Mouse (Mus musculus): ENCODE results near the gene Cldn12. TPM values are rescaled to one million over a fixed set of nuclear protein-coding genes. Genes with fewer than 3 reads are reported as not detected.

Cldn12 gene
- polyA plus RNA-seq (2012; rRNA removed) = 20.2 and 22.9 TPM in 2 replicates
- polyA plus RNA-seq (2014; fragmentation: Nextera tagmentation; extraction: Ambion mirVana) = 13.6 and 15.8 TPM in 2 replicates

DNA sequence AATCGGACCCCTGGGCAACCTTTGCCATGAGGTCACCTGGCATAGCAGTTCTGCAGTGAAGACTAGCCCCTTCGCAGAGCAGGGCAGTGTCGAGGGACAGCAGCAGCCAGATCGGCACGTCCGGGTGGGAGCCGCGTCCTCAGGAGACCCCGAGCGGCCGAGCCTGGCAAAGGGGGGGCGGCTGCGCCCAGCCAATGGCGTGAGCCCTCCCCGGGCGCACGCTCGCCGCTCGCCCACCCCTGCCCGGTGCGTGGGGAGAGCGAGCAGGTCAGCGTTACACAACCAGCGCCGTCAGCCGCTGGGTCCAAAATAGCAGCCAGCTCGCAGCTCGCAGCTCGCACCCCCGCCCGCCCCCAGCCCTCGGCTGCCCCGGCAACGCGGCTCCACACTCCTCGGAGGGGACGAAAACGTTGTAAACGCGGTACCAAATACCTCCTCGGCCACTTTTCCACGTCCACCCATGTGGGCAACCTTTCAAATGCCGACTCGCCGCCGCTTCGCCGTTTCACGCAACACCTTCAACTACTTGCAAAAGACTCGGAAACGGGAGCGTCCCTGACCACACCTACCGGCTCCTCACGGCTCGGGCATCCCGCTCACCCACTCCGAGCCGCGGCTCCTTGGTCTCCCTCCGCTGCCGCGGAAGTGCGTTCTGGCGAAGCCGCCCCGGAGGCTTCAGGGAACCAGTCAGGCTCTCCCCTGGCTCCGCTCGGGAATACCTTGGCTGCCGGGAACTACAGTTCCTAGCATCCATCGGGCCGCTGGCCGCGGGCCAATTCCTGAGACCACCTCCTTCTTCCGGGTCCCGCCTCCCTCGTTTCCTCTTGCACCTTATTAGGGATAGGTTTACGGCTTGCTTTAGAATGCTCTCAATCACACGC is at the start of gene Cldn12:
Gene Cldn12 (minus strand): TSS at position 763 of the 881 bp plus-strand sequence.
- H3K4me2 ChIP-seq (replicated peaks; ENCODE audit: low read depth, low read length, severe bottlenecking) = peak within 1 kb of the TSS; percentile 83
- ATAC-seq (ENCODE audit: low FRiP score, low read depth) (peak; percentile 95), DNase-seq (ENCODE audit: low spot score) (peak; percentile 99)
- no peaks in the 10 kb centered on the region for H3K27me3 ChIP-seq (ENCODE audit: control insufficient read depth, insufficient read depth, low read length)
- TF ChIP-seq POLR2A (IDR thresholded peaks at IDR 0.05; ENCODE audit: borderline replicate concordance, extremely low read depth, insufficient read depth, insufficient read length) = peak; percentile 96; the same call in 1 of the 2 replicates
- H3K27ac ChIP-seq (replicated peaks; ENCODE audit: low read depth, low read length) = peak within 1 kb of the TSS; percentile 88
- H3K9me3 ChIP-seq (ENCODE audit: control insufficient read depth, low read length) = no peaks in the 10 kb centered on the region
- H3K9ac ChIP-seq (ENCODE audit: low read depth, low read length, severe bottlenecking) = peak within 1 kb of the TSS; percentile 79
- peak within 1 kb of the TSS; percentile 77 for H3K4me3 ChIP-seq (replicated peaks; ENCODE audit: low read length)
- H3K36me3 ChIP-seq (ENCODE audit: control insufficient read depth, insufficient read depth, low read length) = peaks cover 7% of the 10 kb centered on the region
- H3K4me1 ChIP-seq (ENCODE audit: control insufficient read depth, insufficient read depth, low read length) = peaks cover 6% of the 10 kb centered on the region
- under 1% methylated on average over 60 of the region's 79 CpGs for WGBS

DNA sequence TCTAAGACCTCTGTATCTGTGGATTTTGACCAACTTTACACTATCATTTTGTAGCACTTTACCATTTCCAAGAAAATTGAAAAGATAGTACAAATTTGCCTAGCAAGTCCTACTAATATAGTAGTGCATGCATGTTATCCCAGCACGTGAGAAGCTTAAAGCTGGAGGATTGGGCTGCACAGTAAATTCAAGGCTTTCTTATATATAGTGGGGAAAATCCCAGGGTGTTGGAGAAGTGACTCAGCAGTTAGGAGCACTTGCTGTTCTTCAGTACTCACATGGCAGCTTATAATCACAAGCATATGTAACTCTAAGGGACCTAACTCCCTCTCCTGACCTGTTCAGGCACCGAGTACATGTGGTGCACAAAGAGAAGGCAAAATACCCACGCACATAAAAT is 47.7 kb upstream of the Cldn12 start:
- Histone ChIP-seq H3K4me3 (replicated peaks; ENCODE audit: low read length) (no peak overlapping the region), H3K4me1 (ENCODE audit: control insufficient read depth, insufficient read depth, low read length) (peaks cover 9% of the 10 kb centered on the region), H3K36me3 (ENCODE audit: control insufficient read depth, insufficient read depth, low read length) (no peaks in the 10 kb centered on the region), H3K9ac (ENCODE audit: low read depth, low read length, severe bottlenecking) (no peak overlapping the region), H3K27ac (replicated peaks; ENCODE audit: low read depth, low read length) (no peak overlapping the region), H3K4me2 (replicated peaks; ENCODE audit: low read depth, low read length, severe bottlenecking) (no peak overlapping the region), H3K9me3 (ENCODE audit: control insufficient read depth, low read length) (no peaks in the 10 kb centered on the region), H3K27me3 (ENCODE audit: control insufficient read depth, insufficient read depth, low read length) (no peaks in the 10 kb centered on the region)
- TF ChIP-seq POLR2A (IDR thresholded peaks at IDR 0.05; ENCODE audit: borderline replicate concordance, extremely low read depth, insufficient read depth, insufficient read length) = no peak
- ATAC-seq (ENCODE audit: low FRiP score, low read depth) (no peak), DNase-seq (ENCODE audit: low spot score) (no peak)
- WGBS = 58% methylated on average over 3 of the region's 3 CpGs

DNA sequence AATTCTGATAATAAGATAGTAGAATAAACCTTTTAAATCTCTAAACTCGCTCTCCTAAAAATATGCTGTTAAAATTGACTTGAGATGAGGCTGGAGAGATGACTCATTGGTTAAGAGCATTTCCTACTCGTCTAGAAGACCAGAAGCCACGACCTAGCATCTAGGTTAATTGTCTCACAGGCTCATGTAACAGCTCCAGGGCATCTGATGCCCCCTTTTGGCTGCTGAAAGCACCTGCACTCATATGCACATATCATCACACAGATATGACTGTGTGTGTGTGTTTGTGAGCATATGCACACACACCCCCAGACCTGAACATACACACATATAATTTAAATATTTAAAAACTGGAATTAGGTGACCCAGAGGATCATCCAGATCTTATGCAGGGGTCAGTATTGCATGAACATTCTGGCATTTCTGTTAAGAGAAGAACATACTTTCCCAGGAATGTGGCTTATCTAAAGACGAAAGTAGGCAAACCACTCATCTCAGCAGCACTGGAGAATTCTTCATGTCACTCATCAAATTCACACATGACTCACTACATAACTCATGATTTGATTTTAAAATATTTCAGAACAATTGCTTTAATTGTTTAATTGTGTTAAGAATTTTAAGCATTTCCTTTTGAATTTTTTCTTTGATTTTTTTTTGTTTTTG is 46.4 kb upstream of the Cldn12 start:
- peaks cover 9% of the 10 kb centered on the region for H3K4me1 ChIP-seq (ENCODE audit: control insufficient read depth, insufficient read depth, low read length)
- ATAC-seq (ENCODE audit: low FRiP score, low read depth) (no peak), DNase-seq (ENCODE audit: low spot score) (no peak)
- H3K4me3 ChIP-seq (replicated peaks; ENCODE audit: low read length) = no peak overlapping the region
- no peaks in the 10 kb centered on the region for H3K36me3 ChIP-seq (ENCODE audit: control insufficient read depth, insufficient read depth, low read length)
- no peak for TF ChIP-seq POLR2A (IDR thresholded peaks at IDR 0.05; ENCODE audit: borderline replicate concordance, extremely low read depth, insufficient read depth, insufficient read length)
- no peak overlapping the region for H3K9ac ChIP-seq (ENCODE audit: low read depth, low read length, severe bottlenecking)
- no peak overlapping the region for H3K27ac ChIP-seq (replicated peaks; ENCODE audit: low read depth, low read length)
- no peaks in the 10 kb centered on the region for H3K27me3 ChIP-seq (ENCODE audit: control insufficient read depth, insufficient read depth, low read length)
- H3K9me3 ChIP-seq (ENCODE audit: control insufficient read depth, low read length) = no peaks in the 10 kb centered on the region
- WGBS = 65% methylated on average over 4 of the region's 4 CpGs
- no peak overlapping the region for H3K4me2 ChIP-seq (replicated peaks; ENCODE audit: low read depth, low read length, severe bottlenecking)

DNA sequence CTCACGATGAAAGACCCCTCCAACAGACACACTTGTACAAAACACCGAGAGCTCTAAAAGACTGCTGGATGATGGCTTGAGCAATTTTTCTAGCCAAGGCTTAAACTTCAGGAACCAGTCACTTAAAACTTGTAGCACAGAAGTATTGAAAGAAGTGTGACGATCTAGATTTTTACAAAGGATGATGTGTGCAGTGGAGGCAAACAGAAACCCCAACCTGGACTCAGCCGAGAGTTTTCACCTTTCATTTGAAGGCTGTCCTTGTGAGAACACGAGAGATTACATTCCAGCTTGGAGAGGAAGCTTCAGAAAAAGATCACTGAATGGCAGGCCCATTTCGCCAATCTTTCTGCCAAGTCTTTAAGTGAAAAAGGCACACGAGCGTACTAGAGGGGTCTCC is 45.0 kb upstream of the Cldn12 start:
- no peak for TF ChIP-seq POLR2A (IDR thresholded peaks at IDR 0.05; ENCODE audit: borderline replicate concordance, extremely low read depth, insufficient read depth, insufficient read length)
- Histone ChIP-seq H3K27ac (replicated peaks; ENCODE audit: low read depth, low read length) (peak overlapping the region; percentile 77), H3K27me3 (ENCODE audit: control insufficient read depth, insufficient read depth, low read length) (no peaks in the 10 kb centered on the region), H3K4me1 (ENCODE audit: control insufficient read depth, insufficient read depth, low read length) (peaks cover 9% of the 10 kb centered on the region), H3K4me3 (replicated peaks; ENCODE audit: low read length) (peak overlapping the region; percentile 70), H3K36me3 (ENCODE audit: control insufficient read depth, insufficient read depth, low read length) (peaks cover 3% of the 10 kb centered on the region; the same call in 1 of the 2 replicates), H3K9me3 (ENCODE audit: control insufficient read depth, low read length) (no peaks in the 10 kb centered on the region), H3K9ac (ENCODE audit: low read depth, low read length, severe bottlenecking) (peak overlapping the region; percentile 88), H3K4me2 (replicated peaks; ENCODE audit: low read depth, low read length, severe bottlenecking) (peak overlapping the region; percentile 59)
- DNase-seq (ENCODE audit: low spot score) (no peak), ATAC-seq (ENCODE audit: low FRiP score, low read depth) (0 out of 2 replicates have a peak, but pooled peaks have one; percentile 16)
- WGBS = 41% methylated on average over 8 of the region's 8 CpGs

DNA sequence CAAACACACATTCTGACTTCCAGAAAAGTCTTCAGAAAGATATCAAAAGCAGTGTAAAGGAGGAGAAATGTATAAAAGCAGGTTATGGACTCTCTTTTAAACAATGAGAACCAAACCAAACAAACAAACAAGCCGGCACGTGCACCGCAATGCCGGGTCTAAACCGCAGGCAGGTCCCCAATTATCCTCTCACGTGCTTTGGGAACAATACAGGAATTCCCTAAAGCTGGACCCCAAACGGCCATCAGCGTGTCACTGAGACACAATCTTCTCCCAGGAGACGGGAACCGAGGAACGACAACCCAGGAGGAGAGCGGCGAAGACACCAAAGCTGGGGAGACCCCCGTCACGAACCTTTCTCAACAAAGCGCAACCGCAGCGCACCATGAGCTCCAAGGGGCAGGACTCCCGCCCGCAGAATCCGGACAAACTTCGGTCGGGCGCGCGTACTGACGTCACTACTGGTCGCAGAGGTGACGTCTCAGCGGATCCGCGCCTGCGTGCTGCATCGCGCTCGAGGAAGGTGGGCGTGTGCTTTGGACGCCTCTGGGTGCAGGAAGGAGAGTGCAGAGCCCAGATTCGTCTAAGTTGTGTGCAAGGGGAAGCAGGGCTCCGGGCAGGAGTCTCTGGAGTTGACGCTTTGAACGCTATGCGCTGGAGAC is 44.5 kb upstream of the Cldn12 start, which contains the start of gene Gtpbp10:
Gene Gtpbp10 (minus strand): TSS at position 460 of the 662 bp plus-strand sequence.
- Histone ChIP-seq H3K4me1 (ENCODE audit: control insufficient read depth, insufficient read depth, low read length) (peaks cover 9% of the 10 kb centered on the region), H3K9ac (ENCODE audit: low read depth, low read length, severe bottlenecking) (peak within 1 kb of the TSS; percentile 88), H3K4me2 (replicated peaks; ENCODE audit: low read depth, low read length, severe bottlenecking) (peak within 1 kb of the TSS; percentile 59), H3K27me3 (ENCODE audit: control insufficient read depth, insufficient read depth, low read length) (no peaks in the 10 kb centered on the region), H3K36me3 (ENCODE audit: control insufficient read depth, insufficient read depth, low read length) (peaks cover 9% of the 10 kb centered on the region; the same call in 1 of the 2 replicates), H3K4me3 (replicated peaks; ENCODE audit: low read length) (peak within 1 kb of the TSS; percentile 70), H3K9me3 (ENCODE audit: control insufficient read depth, low read length) (no peaks in the 10 kb centered on the region), H3K27ac (replicated peaks; ENCODE audit: low read depth, low read length) (peak within 1 kb of the TSS; percentile 77)
- WGBS = under 1% methylated on average over 43 of the region's 43 CpGs
- peak; percentile 84; the same call in 1 of the 2 replicates for TF ChIP-seq POLR2A (IDR thresholded peaks at IDR 0.05; ENCODE audit: borderline replicate concordance, extremely low read depth, insufficient read depth, insufficient read length)
- DNase-seq (ENCODE audit: low spot score) (peak; percentile 91), ATAC-seq (ENCODE audit: low FRiP score, low read depth) (peak; percentile 99)
